Mouse (Mus musculus) thymus, adult 2 months (tissue): ENCODE measurements around the gene Serinc3.

Experiments used
- CTCF ChIP-seq: fragments of 200-500 bp; IDR thresholded peaks from 2 replicates; pipeline ENCODE4 v1.5.1; 2012; ENCODE audit warnings: mild to moderate bottlenecking, control low read depth, low read length, moderate library complexity, borderline replicate concordance; ENCODE audit not compliant: control insufficient read depth, poor library complexity, insufficient read depth; ENCODE audit errors: extremely low read depth
- POLR2A ChIP-seq: fragments of 200-500 bp; IDR thresholded peaks from 2 replicates; pipeline ENCODE4 v1.6.1; 2012; ENCODE audit warnings: mild to moderate bottlenecking, low read length, control low read depth, moderate library complexity; ENCODE audit not compliant: control insufficient read depth, poor library complexity, insufficient read depth; ENCODE audit errors: extremely low read depth

- TF ChIP-seq POLR2A (no peak), CTCF (no peak)
Measured at GRCm38 (mm10) chr2:163690409-163691304, 45.7 kb upstream of the Serinc3 start.
